Mouse (Mus musculus) megakaryocyte, embryonic 14.5 days (primary cell): ENCODE measurements at regions not wholly inside any gene's neighbourhood (a gene's known extent, or its start where the extent isn't known, plus 50 kb on each side); places are given as distances from the start of the nearest gene placed in this dataset.

Source experiments
- H3K27me3 ChIP-seq: replicated peaks from 2 replicates; pipeline ENCODE3; 2012; ENCODE audit warnings: inconsistent platforms
- H3K36me3 ChIP-seq: replicated peaks from 2 replicates; pipeline ENCODE3; 2012; ENCODE audit warnings: low read length, inconsistent platforms, mixed read lengths
- H3K4me1 ChIP-seq: 2 replicates; pipeline ENCODE4 v1.6.1; 2012; ENCODE audit warnings: inconsistent platforms
- H3K4me3 ChIP-seq: replicated peaks from 2 replicates; pipeline ENCODE3; 2012; ENCODE audit warnings: moderate library complexity, mild to moderate bottlenecking, inconsistent platforms
- H3K9me3 ChIP-seq: 2 replicates; pipeline ENCODE4 v1.6.1; 2012; ENCODE audit warnings: inconsistent platforms
- FLI1 ChIP-seq: IDR thresholded peaks from 2 replicates; pipeline ENCODE4 v1.6.1; 2012; ENCODE audit warnings: low read length, inconsistent platforms, mixed read lengths
- GATA1 ChIP-seq: IDR thresholded peaks from 3 replicates; pipeline ENCODE4 v1.6.1; 2012; ENCODE audit warnings: mixed read lengths, low read length, inconsistent platforms, borderline replicate concordance

DNA sequence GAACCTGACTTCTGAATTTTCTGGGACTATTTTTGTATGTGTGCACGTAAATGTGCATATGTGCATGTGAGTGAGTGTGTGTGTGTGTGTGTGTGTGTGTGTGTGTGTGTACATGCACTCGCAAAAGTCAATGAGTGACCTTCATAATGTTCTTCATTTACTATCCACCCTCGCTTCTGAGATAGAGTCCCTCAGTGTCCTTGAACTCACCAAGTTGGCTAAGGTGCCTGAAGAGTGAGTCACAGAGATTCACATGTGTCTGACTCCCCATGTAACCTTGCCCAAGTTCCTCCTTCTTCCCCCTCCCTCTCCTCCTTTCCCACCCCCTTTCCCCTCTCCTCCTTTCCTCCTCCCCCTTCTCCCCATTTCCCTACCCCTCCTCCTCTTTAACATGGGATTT, 341.6 kb downstream of the Cdh26 start:
- no peaks in the 10 kb centered on the region for H3K27me3 ChIP-seq
- TF ChIP-seq FLI1 = no peak
- no peak for TF ChIP-seq GATA1
- H3K4me3 ChIP-seq = no peak overlapping the region
- H3K36me3 ChIP-seq = no peaks in the 10 kb centered on the region
- peaks cover 10% of the 10 kb centered on the region; the same call in 1 of the 2 replicates for H3K9me3 ChIP-seq
- no peaks in the 10 kb centered on the region for H3K4me1 ChIP-seq

DNA sequence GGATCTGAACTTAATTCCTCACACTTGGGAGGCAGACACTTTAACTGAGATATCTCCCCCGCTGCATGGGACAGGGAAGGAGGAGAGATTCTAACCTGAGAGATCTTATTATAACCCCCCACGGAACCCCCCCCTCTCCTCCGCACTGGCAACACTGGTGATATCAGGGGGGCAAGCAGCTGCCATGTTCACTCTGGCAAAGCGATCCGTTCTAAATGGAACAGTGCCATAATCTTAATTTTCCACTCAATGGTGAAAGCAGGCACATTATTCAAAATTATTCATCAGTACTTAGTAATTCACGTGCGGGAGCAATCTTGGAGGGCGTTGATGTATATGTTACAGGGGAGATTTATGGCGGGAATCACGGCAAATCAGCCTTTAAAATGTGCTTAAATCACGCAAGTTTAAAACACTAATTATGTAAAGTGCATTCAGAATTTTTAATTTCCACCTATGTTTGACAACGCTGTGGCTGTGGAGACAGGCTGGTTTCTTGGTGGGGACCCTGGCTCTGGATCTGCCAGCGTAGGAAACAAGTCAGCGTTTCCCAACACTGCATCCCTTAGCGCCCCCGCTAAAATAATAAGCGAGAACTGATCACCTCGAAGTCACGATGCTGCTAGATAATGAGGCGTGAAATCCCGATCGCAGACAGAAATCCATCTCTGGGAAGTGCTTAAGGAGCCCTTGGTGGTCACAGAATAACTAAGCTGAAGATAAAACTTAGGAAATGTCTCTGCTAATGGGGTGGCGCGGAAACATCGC, 354.7 kb downstream of the Cdh26 start:
- Histone ChIP-seq H3K4me1 (no peaks in the 10 kb centered on the region), H3K36me3 (no peaks in the 10 kb centered on the region), H3K9me3 (peaks cover 53% of the 10 kb centered on the region), H3K4me3 (no peak overlapping the region), H3K27me3 (no peaks in the 10 kb centered on the region)
- TF ChIP-seq GATA1 (no peak), FLI1 (no peak)

DNA sequence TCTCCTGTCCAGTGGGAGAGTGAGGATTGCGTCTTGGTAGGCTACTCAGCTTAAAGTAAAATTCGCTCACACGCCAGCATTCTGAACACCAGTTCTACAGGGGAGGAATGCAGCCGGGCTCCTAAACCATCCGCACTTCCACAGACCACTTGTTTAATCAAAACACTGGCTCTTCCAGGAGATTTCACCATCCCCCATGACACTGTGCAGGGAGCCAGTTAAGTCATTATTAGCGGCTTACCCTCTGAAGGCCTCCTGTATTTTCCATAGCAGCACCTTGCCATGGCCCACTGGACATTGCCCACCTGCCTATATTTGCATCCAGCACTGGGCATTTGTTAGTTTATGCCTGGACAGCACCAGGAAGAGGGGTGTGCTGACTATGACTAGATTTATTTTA, 355.5 kb downstream of the Cdh26 start:
- Histone ChIP-seq H3K4me1 (no peaks in the 10 kb centered on the region), H3K4me3 (no peak overlapping the region), H3K9me3 (peaks cover 60% of the 10 kb centered on the region), H3K27me3 (no peaks in the 10 kb centered on the region), H3K36me3 (no peaks in the 10 kb centered on the region)
- TF ChIP-seq GATA1 = no peak
- no peak for TF ChIP-seq FLI1

DNA sequence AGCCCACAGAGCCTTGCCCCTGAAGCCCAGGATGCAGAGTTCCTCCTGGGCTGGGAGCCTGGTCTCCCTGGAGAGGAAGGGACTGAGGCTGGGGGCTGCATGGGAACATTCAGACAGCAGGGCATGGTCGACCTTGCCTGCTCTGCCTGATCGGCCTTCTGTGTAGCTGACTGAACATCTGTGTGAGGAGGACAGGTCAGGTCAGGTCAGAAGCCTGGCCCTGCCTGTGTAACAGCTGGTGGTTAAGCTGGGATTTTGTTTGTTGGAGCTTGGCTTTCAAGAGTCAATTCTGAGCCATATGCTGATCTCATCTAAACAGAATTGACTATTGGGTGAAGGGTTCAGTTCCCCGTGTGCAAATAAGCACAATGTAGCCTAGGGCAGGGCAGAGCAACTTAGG, 365.5 kb downstream of the Cdh26 start:
- no peak overlapping the region for H3K4me3 ChIP-seq
- no peaks in the 10 kb centered on the region for H3K36me3 ChIP-seq
- TF ChIP-seq GATA1 = no peak
- TF ChIP-seq FLI1 = no peak
- H3K4me1 ChIP-seq = no peaks in the 10 kb centered on the region
- no peaks in the 10 kb centered on the region for H3K27me3 ChIP-seq
- H3K9me3 ChIP-seq = peaks cover 42% of the 10 kb centered on the region

DNA sequence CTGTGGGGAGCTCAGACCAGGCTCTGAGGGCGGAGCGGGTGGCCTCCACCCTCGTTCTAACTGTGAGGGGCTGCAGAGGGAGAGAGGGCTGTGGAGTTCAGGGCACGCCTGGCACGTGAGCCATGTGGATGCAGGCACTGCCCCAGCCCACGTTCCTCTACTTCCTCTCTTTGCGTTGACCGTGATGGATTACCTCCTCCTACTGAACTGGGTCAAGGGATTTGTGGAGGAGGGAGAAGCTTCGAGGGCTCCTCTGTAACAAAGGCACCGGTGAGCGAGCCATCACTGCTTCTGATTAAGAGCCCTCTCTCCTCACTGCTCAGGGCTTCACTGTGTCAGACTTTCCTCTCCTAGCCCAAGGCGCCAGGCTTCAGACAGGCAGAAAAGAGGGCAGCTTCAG, 371.1 kb downstream of the Cdh26 start:
- TF ChIP-seq FLI1 (no peak), GATA1 (no peak)
- Histone ChIP-seq H3K36me3 (no peaks in the 10 kb centered on the region), H3K27me3 (no peaks in the 10 kb centered on the region), H3K9me3 (peaks cover 37% of the 10 kb centered on the region), H3K4me1 (no peaks in the 10 kb centered on the region), H3K4me3 (peak overlapping the region; percentile 65)

DNA sequence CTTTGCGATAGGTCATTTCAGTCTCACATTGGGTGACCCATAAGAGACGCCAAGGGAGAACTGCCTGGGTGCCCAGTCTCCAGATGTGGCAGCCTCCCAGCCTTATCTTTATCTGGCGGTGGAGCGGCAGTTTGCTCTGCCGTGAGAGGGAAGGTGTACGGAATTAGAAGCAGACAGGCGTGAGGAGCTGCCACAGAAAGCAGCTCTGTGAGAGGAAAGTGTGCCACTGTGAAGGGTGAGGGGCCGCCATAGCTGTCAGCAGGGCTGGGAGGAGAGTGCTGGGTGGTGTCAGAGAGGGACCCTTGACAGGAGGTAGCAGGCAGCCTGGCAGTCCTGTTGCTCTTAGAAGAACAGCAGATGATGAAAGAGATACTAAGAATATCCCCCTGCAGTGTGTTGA, 375.0 kb downstream of the Cdh26 start:
- TF ChIP-seq GATA1 = no peak
- no peak for TF ChIP-seq FLI1
- Histone ChIP-seq H3K4me1 (no peaks in the 10 kb centered on the region), H3K9me3 (peaks cover 8% of the 10 kb centered on the region; the same call in 1 of the 2 replicates), H3K4me3 (peak overlapping the region; percentile 16), H3K36me3 (no peaks in the 10 kb centered on the region), H3K27me3 (no peaks in the 10 kb centered on the region)

DNA sequence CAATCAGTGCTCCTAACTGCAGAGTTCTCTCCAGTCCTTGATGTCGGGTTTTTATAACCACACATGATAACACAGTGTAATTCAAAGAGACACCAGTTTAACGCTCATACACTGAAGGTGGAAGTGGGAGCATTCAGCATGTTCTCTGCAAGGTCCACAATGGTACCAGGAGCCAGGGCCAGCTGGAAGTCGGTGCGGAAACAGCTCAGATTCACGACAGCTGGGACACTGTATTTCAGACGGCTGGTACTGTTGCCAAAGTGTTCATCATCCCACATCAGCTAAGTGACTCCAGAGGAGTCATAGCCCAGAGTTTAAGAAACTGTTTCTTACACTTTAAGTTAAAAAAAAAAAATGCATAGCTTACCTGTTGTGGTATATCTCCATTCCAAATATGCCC, 391.2 kb downstream of the Cdh26 start:
- Histone ChIP-seq H3K27me3 (no peaks in the 10 kb centered on the region), H3K36me3 (no peaks in the 10 kb centered on the region), H3K4me3 (no peak overlapping the region), H3K9me3 (peaks cover 25% of the 10 kb centered on the region), H3K4me1 (no peaks in the 10 kb centered on the region)
- no peak for TF ChIP-seq FLI1
- no peak for TF ChIP-seq GATA1

DNA sequence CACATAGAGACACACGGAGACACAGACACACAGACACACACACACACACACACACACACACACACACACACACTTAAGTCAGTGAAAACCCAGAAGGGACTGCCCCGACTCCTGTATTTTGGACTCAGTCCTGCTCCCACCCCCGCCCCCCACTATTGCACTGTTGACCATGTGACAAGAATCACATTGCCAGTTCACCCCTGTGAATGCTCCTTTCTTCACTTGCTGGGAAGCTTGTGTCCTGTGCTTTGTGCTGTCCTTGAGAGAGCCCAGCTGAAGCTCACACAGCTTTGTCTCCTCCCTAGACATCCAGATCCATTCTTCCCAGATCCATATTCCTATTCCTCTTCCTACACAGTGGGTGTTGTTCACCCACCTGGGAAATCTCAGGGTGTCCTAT, 400.0 kb downstream of the Cdh26 start:
- TF ChIP-seq FLI1 = no peak
- TF ChIP-seq GATA1 = no peak
- H3K36me3 ChIP-seq = no peaks in the 10 kb centered on the region
- no peaks in the 10 kb centered on the region for H3K27me3 ChIP-seq
- H3K4me3 ChIP-seq = no peak overlapping the region
- H3K4me1 ChIP-seq = no peaks in the 10 kb centered on the region
- H3K9me3 ChIP-seq = peaks cover 43% of the 10 kb centered on the region

DNA sequence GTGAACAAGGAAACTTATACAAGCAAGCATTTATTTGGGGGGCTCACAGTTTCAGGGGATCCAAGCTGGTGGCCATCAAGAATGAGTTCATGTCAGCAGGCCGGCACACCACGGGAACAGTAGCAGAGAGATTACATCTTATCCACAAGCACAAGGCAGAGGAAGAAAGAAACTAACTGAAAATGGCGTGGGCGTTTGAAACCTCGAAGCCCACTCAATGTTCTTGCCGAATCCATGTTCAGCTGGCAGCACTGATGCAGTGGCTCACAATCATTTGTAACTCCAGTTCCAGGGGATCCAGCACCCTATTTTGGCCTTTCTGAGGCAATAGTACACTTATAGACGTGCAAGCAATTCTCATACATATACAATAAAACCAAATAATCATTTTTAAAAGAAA, 404.7 kb downstream of the Cdh26 start:
- no peak overlapping the region for H3K4me3 ChIP-seq
- no peaks in the 10 kb centered on the region for H3K36me3 ChIP-seq
- no peaks in the 10 kb centered on the region for H3K27me3 ChIP-seq
- TF ChIP-seq FLI1 = no peak
- no peak for TF ChIP-seq GATA1
- no peaks in the 10 kb centered on the region for H3K4me1 ChIP-seq
- H3K9me3 ChIP-seq = peaks cover 41% of the 10 kb centered on the region

DNA sequence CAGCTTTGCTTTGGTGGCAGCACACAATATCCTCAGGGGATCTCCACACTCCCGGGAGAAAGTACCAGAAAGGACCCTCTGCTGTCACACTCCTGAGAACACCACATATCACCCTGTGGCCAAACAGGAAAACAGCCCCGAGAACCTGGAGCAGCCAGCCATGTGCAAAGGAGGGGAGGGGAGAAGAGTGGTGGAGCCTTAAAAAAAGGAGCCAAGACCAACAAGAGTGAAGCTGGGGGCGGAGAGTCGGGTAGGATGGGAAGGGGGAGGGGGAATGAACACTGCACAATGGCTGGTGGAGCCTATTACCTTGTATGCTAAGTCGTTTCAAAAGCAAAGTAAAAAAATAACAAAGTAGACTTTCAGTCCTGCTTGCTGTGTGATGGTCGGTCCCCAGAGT, 408.2 kb downstream of the Cdh26 start:
- Histone ChIP-seq H3K36me3 (no peaks in the 10 kb centered on the region), H3K27me3 (no peaks in the 10 kb centered on the region), H3K9me3 (peaks cover 53% of the 10 kb centered on the region), H3K4me1 (no peaks in the 10 kb centered on the region), H3K4me3 (no peak overlapping the region)
- no peak for TF ChIP-seq FLI1
- no peak for TF ChIP-seq GATA1

DNA sequence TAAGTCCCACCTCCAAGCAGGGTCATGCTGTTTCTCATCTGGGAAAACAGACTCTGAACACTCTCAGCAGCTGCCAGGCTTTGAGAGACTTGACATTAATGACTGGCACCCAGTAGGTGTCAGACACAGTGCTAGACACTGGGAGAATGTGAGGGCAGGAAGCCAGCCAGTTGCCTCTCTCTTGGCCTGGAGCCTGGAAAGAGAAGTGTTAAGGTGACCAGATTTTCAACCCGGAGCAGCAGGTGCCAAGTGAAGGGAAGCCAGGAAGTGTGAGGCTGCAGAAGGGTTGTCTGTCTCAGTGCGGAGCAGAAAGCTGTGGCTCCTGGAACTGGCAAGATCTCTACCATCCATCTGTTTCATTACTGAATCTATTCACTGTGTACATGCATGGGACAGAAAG, 410.6 kb downstream of the Cdh26 start:
- Histone ChIP-seq H3K9me3 (peaks cover 51% of the 10 kb centered on the region), H3K4me1 (no peaks in the 10 kb centered on the region), H3K27me3 (no peaks in the 10 kb centered on the region), H3K4me3 (no peak overlapping the region), H3K36me3 (no peaks in the 10 kb centered on the region)
- no peak for TF ChIP-seq FLI1
- TF ChIP-seq GATA1 = no peak
